Mouse (Mus musculus) lung, postnatal 0 days (tissue): ENCODE measurements at regions not wholly inside any gene's neighbourhood (a gene's known extent, or its start where the extent isn't known, plus 50 kb on each side); places are given as distances from the start of the nearest gene placed in this dataset.

Experiments used
- ATAC-seq: fragments of 200-750 bp; cut with Nextera tagmentation; 2 replicates; pipeline ENCODE4 v1.8.0; 2017; ENCODE audit warnings: moderate library complexity
- DNase-seq: peaks from one replicate; pipeline ENCODE4 v3.0.0-alpha.2; 2016; ENCODE audit warnings: low spot score
- H3K27ac ChIP-seq: fragments of 300-500 bp; sonication (generic); 2 replicates; pipeline ENCODE4 v1.5.1; 2014; ENCODE audit warnings: antibody characterized with exemption, mild to moderate bottlenecking, low read length, mixed read lengths
- H3K27me3 ChIP-seq: fragments of 300-500 bp; sonication (generic); replicated peaks from 2 replicates; pipeline ENCODE4 v1.6.1; 2014; ENCODE audit warnings: low read length, mixed read lengths; ENCODE audit not compliant: insufficient read depth
- H3K36me3 ChIP-seq: fragments of 300-500 bp; sonication (generic); 2 replicates; pipeline ENCODE4 v1.6.1; 2014; ENCODE audit warnings: low read length, mixed read lengths; ENCODE audit not compliant: insufficient read depth
- H3K4me1 ChIP-seq: fragments of 300-500 bp; sonication (generic); 2 replicates; pipeline ENCODE4 v1.6.1; 2014; ENCODE audit warnings: antibody characterized with exemption, low read depth, low read length, mixed read lengths; ENCODE audit not compliant: insufficient read depth
- H3K4me2 ChIP-seq: fragments of 300-500 bp; sonication (generic); replicated peaks from 2 replicates; pipeline ENCODE4 v1.6.1; 2014; ENCODE audit warnings: low read depth, mild to moderate bottlenecking, low read length, moderate library complexity, mixed read lengths
- H3K4me3 ChIP-seq: fragments of 300-500 bp; sonication (generic); 2 replicates; pipeline ENCODE4 v1.5.1; 2014; ENCODE audit warnings: low read depth, low read length
- H3K9ac ChIP-seq: fragments of 300-500 bp; sonication (generic); replicated peaks from 2 replicates; pipeline ENCODE4 v1.6.1; 2014; ENCODE audit warnings: low read depth, mild to moderate bottlenecking
- H3K9me3 ChIP-seq: fragments of 300-500 bp; sonication (generic); 2 replicates; pipeline ENCODE4 v1.6.1; 2016; ENCODE audit warnings: low read length, mixed read lengths
- CTCF ChIP-seq: IDR thresholded peaks from 2 replicates; pipeline ENCODE4 v1.5.1; 2016; ENCODE audit warnings: antibody characterized with exemption, mild to moderate bottlenecking
- EP300 ChIP-seq: IDR thresholded peaks from 2 replicates; pipeline ENCODE4 v1.6.1; 2016; ENCODE audit warnings: antibody characterized with exemption, mild to moderate bottlenecking, control low read depth
- WGBS: fragments of 180-500 bp; shearing (Covaris S2); extraction: QIAGEN DNeasy Blood & Tissue Kit; methylation state at CpG from one replicate; pipeline ENCODE4 v1.1.7; 2014; 5-methylcytosine and 5-hydroxymethylcytosine counted together

DNA sequence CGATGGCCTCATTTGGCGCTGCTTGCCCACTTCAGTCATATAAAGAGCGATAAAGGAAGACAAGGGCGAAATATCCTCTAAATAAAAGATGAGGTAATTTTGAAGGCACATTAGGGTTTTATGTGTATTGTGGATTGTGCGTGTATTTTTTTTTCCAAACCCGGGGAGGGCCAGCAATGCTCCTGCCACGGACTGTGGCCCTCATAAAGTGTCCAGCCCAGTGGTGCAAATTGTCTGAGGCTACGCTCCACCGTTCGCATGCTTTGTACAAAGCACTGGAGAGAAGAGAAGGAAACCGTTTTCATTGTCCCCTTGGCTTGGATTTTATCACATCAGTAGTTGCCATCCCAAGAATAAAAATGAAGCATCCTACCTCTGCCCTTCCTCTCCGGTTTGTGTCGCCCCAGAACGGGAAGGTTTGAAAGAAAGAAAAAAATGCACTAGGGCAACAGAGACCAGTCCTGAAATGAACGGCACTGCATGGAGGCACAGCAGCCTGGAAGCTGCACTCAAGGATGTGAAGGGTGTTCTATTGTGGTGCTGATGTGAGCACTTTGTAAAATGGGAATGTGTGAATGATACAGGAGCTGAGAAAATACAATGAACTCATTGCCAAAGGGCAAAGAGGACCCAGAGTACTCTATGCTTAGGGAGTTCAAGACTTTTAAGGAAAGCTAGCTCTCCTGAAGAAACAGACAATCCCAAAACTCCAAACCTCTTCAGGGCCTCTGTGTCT lies 1004.7 kb upstream of the A1bg start:
- TF ChIP-seq CTCF (no peak), EP300 (no peak)
- H3K36me3 ChIP-seq = no peaks in the 10 kb centered on the region
- no peak for ATAC-seq
- no peak overlapping the region for H3K4me2 ChIP-seq
- no peaks in the 10 kb centered on the region for H3K9me3 ChIP-seq
- 82% methylated on average over 15 of the region's 15 CpGs for WGBS
- no peak overlapping the region for H3K9ac ChIP-seq
- no peak overlapping the region for H3K27ac ChIP-seq
- no peak for DNase-seq
- H3K4me1 ChIP-seq = no peaks in the 10 kb centered on the region
- H3K4me3 ChIP-seq = no peak overlapping the region
- H3K27me3 ChIP-seq = no peaks in the 10 kb centered on the region

DNA sequence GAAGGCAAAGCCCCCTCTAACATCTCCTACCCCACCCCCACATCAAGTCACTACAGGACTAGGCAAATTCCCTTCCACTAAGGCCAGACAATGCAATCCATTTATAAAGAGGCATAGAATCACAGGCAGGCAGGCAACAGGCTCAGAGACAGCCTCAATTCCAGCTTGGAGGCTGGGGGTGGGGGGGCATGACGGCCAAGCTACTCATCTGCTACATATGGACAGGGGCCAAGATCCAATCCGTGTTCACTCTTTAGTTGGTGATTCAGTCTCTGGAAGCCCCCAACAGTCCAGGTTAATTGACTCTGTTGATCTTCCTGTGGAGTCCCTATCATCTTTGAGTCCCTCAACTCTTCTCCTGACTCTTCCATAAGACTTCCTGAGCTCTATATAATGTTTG lies 997.2 kb upstream of the A1bg start:
- no peak overlapping the region for H3K4me3 ChIP-seq
- no peak for TF ChIP-seq CTCF
- no peak for TF ChIP-seq EP300
- WGBS = 67% methylated on average over 2 of the region's 2 CpGs
- ATAC-seq (no peak), DNase-seq (no peak)
- no peak overlapping the region for H3K9ac ChIP-seq
- H3K36me3 ChIP-seq = no peaks in the 10 kb centered on the region
- H3K27me3 ChIP-seq = no peaks in the 10 kb centered on the region
- no peaks in the 10 kb centered on the region for H3K9me3 ChIP-seq
- H3K4me2 ChIP-seq = no peak overlapping the region
- no peaks in the 10 kb centered on the region for H3K4me1 ChIP-seq
- H3K27ac ChIP-seq = no peak overlapping the region

DNA sequence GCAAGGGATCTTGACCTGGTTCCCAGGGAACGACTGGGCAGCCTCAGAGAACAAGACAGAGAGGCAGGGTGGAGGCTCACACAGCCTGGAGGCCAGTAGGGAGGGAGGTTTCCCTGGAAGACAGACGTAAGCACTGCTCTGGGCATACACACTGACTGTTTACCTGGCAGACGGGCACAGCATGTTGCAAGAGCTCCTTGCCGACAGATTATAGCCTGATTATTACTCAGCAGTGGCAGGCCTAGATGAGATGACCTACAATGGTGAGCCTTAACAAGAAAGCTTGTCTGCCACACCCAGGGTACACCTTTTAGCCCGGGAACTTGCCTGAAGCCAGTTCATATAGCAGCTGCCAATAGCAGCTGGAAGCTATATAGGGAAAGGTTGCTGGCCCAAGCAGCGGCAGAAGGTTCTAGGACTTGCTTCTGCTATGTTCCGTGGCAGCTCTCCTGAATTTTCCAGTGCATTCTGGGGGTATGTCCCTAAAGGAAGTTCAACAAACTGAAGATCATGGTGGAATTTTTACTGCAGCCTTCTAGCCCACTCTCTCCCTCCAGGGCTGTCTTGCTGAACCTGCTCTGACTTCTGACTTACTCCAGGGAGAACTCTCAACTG lies 990.8 kb upstream of the A1bg start:
- Histone ChIP-seq H3K9me3 (no peaks in the 10 kb centered on the region), H3K27ac (no peak overlapping the region), H3K4me1 (no peaks in the 10 kb centered on the region), H3K4me3 (no peak overlapping the region), H3K36me3 (no peaks in the 10 kb centered on the region), H3K27me3 (no peaks in the 10 kb centered on the region), H3K9ac (no peak overlapping the region), H3K4me2 (no peak overlapping the region)
- ATAC-seq (no peak), DNase-seq (no peak)
- TF ChIP-seq EP300 = no peak
- TF ChIP-seq CTCF = no peak
- WGBS = 79% methylated on average over 7 of the region's 7 CpGs

DNA sequence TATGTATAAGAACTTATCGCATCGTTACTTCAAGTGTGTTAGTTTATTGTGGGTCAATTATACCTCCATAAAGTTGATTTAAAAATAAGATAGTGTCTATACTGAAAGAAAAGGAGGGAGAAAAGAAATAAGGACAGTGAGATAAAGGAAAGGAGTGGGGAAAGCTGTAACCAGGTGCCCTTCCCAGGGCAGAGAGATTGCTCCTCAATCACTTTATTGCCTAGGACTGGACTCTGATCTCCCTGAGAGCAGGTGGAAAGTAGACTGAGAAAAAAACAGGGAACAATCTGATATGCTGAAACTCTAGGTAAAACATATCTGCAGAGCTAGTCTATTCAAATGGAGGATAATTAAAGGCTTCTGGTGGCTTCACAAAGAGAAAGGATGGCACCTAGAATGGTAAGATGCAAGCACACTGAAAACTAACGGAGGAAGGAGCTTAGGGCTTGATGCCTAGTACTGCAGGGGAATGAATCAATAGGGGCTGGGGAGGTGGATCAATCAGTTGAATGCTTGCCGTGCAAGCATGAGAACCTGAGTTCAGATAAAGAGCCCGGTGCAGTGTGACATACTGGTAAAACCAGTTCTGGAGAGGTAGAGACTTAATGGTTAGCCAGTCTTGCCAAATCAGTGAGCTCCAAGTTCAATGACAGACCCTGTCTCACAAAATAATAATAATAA lies 982.5 kb upstream of the A1bg start:
- Histone ChIP-seq H3K4me2 (no peak overlapping the region), H3K9ac (no peak overlapping the region), H3K27me3 (no peaks in the 10 kb centered on the region), H3K36me3 (no peaks in the 10 kb centered on the region), H3K27ac (no peak overlapping the region), H3K4me3 (no peak overlapping the region), H3K9me3 (no peaks in the 10 kb centered on the region), H3K4me1 (no peaks in the 10 kb centered on the region)
- WGBS = 80% methylated on average over 5 of the region's 5 CpGs
- ATAC-seq (no peak), DNase-seq (no peak)
- TF ChIP-seq CTCF = no peak
- no peak for TF ChIP-seq EP300

DNA sequence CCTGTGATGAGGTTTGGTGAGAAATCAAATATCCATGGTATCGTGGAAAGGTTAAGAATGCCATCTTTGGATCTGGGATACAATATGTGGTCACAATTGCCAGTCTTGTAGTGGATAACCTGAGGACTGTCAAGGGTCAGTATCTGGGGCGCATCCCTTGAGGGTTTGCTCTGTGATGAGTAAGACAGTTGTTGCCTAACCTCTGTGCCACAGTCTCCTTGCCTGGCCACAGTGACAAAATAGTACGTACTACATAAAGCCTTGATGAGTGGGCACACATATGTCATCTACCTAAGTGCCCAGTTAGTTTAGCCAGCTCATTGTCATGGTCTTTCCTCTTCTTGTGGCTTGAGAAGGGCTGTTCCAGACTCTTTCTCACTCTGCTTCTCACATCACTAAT lies 977.0 kb upstream of the A1bg start:
- ATAC-seq = no peak
- Histone ChIP-seq H3K9ac (no peak overlapping the region), H3K4me2 (no peak overlapping the region), H3K4me1 (no peaks in the 10 kb centered on the region), H3K9me3 (no peaks in the 10 kb centered on the region), H3K27ac (no peak overlapping the region), H3K36me3 (no peaks in the 10 kb centered on the region), H3K27me3 (no peaks in the 10 kb centered on the region), H3K4me3 (no peak overlapping the region)
- no peak for DNase-seq
- WGBS = 89% methylated on average over 3 of the region's 3 CpGs
- TF ChIP-seq CTCF (no peak), EP300 (no peak)

DNA sequence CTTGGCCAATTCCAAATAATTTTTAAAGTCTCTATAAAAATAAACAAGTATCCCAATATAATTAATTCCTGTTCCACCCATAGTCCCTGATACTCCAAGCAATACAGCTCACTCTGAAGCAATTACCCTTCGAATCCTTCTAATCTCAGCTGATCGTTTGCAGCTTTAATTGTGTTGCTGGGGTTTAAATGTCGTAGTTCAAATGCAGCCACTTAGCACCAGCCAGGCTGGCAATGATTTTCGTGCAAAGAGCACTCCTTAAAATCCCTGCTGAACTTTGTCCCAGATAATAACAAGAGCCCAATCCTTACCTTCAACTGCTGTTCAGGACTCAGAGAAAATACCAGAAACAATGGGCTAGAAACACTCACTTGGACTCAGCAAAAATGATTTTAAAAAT lies 974.8 kb upstream of the A1bg start:
- Histone ChIP-seq H3K9ac (no peak overlapping the region), H3K4me3 (no peak overlapping the region), H3K9me3 (no peaks in the 10 kb centered on the region), H3K27me3 (no peaks in the 10 kb centered on the region), H3K36me3 (no peaks in the 10 kb centered on the region), H3K4me1 (no peaks in the 10 kb centered on the region), H3K4me2 (no peak overlapping the region), H3K27ac (no peak overlapping the region)
- 61% methylated on average over 4 of the region's 4 CpGs for WGBS
- no peak for ATAC-seq
- no peak for DNase-seq
- TF ChIP-seq CTCF (no peak), EP300 (no peak)
